Mouse (Mus musculus) embryonic facial prominence, embryonic 10.5 days (tissue): Measurements from ENCODE around the gene Adamts3. TPM values are rescaled to one million over a fixed set of nuclear protein-coding genes. Genes with fewer than 3 reads are reported as not detected.
A peak's percentile ranks its signal among the peaks of the same experiment; 100 is the strongest.

Source experiments
- DNase-seq: peaks from one replicate; pipeline ENCODE4 v3.0.0-alpha.2; 2017; ENCODE audit warnings: low spot score
- H3K27ac ChIP-seq: fragments of 300-500 bp; sonication (generic); replicated peaks from 2 replicates; pipeline ENCODE4 v1.5.1; 2016; ENCODE audit warnings: mild to moderate bottlenecking
- H3K27me3 ChIP-seq: fragments of 300-500 bp; sonication (generic); replicated peaks from 2 replicates; pipeline ENCODE4 v1.6.1; 2016; ENCODE audit warnings: low read depth, mild to moderate bottlenecking; ENCODE audit not compliant: poor library complexity, severe bottlenecking
- H3K36me3 ChIP-seq: fragments of 300-500 bp; sonication (generic); replicated peaks from 2 replicates; pipeline ENCODE4 v1.6.1; 2016; ENCODE audit warnings: mild to moderate bottlenecking, moderate library complexity
- H3K4me1 ChIP-seq: fragments of 300-500 bp; sonication (generic); 2 replicates; pipeline ENCODE4 v1.6.1; 2016
- H3K4me3 ChIP-seq: fragments of 300-500 bp; sonication (generic); 2 replicates; pipeline ENCODE4 v1.5.1; 2016; ENCODE audit warnings: mild to moderate bottlenecking, moderate library complexity
- H3K9me3 ChIP-seq: fragments of 300-500 bp; sonication (generic); 2 replicates; pipeline ENCODE4 v1.6.1; 2016; ENCODE audit warnings: mild to moderate bottlenecking
- WGBS: fragments of 180-500 bp; shearing (Covaris S2); methylation state at CpG from one replicate; pipeline ENCODE4 v1.1.7; 2016; 5-methylcytosine and 5-hydroxymethylcytosine counted together
- polyA plus RNA-seq: library from polyadenylated mRNA; unstranded; fragments of >200 nt; fragmentation: Nextera tagmentation; extraction: Ambion mirVana; gene quantifications from 2 replicates; pipeline ENCODE4 v1.2.1, GENCODE M21; 2016

Gene Adamts3
- polyA plus RNA-seq, result 3.4 and 4.0 TPM in 2 replicates

GRCm38 (mm10) chr5:89883051-89883907, at the start of gene Adamts3:
Gene Adamts3 (minus strand): TSS chr5:89883334.
- Histone ChIP-seq H3K4me1 (peaks cover 30% of the 10 kb centered on the region), H3K27me3 (no peaks in the 10 kb centered on the region), H3K4me3 (peak within 1 kb of the TSS; percentile 83), H3K9me3 (peaks cover 5% of the 10 kb centered on the region), H3K27ac (peak within 1 kb of the TSS; percentile 91), H3K36me3 (peaks cover 7% of the 10 kb centered on the region)
- WGBS, result under 1% methylated on average over 78 of the region's 78 CpGs
- peak; percentile 79 for DNase-seq

DNA sequence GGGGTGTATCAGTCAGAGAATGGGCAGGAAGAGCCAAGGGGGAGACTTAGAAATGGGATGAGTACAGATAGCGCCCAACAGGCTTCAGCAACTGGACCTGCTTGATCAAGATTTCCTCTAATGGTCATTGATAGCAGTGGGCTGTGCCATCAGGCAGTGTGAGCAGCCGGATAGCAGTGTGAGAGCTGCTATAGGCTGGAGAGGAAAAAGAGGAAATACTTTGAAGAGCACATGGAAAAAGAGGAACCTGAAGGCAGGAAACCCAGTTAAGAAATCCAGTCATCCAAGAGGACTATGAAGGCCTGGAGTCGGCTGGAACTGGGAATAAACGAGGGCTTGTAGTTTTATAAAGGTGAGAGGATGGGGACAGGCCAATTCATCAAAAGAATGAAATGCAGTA, 48.4 kb upstream of the Adamts3 start:
- WGBS, result 87% methylated on average over 4 of the region's 4 CpGs
- Histone ChIP-seq H3K27me3 (no peaks in the 10 kb centered on the region), H3K27ac (no peak overlapping the region), H3K36me3 (no peaks in the 10 kb centered on the region), H3K9me3 (no peaks in the 10 kb centered on the region), H3K4me3 (no peak overlapping the region), H3K4me1 (peaks cover under 1% of the 10 kb centered on the region; the same call in 1 of the 2 replicates)
- no peak for DNase-seq

DNA sequence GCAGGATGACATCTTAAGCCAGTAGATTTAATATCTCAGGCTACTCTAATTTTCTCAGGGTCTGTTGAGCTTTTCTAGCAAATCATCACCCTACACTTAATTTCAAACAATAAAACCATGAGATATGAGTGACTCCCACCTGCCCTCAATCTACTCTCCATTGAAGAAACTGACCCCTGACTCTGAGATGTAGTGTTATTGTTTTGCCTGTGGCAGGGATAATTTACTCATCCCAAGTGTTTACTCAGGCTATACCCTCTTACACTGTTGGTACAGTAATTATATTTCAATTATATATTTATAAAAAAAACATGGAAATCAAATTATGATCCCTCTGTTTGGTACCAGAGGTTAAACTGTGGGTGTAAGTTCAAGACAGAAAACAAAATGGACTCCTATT, 29.2 kb upstream of the Adamts3 start:
- no peaks in the 10 kb centered on the region for H3K9me3 ChIP-seq
- H3K4me1 ChIP-seq, result peaks cover 2% of the 10 kb centered on the region; the same call in 1 of the 2 replicates
- H3K27ac ChIP-seq, result no peak overlapping the region
- no peaks in the 10 kb centered on the region for H3K27me3 ChIP-seq
- no peak for DNase-seq
- H3K4me3 ChIP-seq, result no peak overlapping the region
- no peaks in the 10 kb centered on the region for H3K36me3 ChIP-seq

DNA sequence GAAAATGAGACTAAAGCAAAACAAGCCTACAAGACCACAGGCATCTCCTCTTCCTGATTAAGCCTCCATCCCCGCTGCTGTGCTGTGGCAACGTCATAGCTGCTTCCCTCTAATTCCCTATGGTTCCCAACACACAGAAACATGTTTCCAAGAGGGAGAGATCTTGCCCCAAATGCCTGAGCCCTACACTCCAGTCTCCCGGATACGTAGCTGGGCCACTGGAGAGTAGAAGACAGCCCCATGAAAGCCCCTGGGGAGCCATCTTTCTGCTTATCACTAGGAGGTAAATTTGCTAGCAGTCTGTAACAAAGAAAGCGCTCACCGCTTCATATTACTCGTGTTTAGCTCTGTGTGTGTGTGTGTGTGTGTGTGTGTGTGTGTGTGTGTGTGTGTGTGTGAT, 28.8 kb upstream of the Adamts3 start:
- H3K27ac ChIP-seq, result no peak overlapping the region
- H3K36me3 ChIP-seq, result no peaks in the 10 kb centered on the region
- DNase-seq, result no peak

GRCm38 (mm10) chr5:89911508-89911907, 28.4 kb upstream of the Adamts3 start:
- H3K36me3 ChIP-seq, result no peaks in the 10 kb centered on the region
- peaks cover 10% of the 10 kb centered on the region; the same call in 1 of the 2 replicates for H3K4me1 ChIP-seq
- 87% methylated on average over 4 of the region's 4 CpGs for WGBS
- no peak overlapping the region for H3K4me3 ChIP-seq
- H3K27ac ChIP-seq, result no peak overlapping the region
- H3K27me3 ChIP-seq, result no peaks in the 10 kb centered on the region
- DNase-seq, result no peak
- H3K9me3 ChIP-seq, result no peaks in the 10 kb centered on the region

More for the DNA sequence above, 28.8 kb upstream of the Adamts3 start:
- no peak overlapping the region for H3K4me3 ChIP-seq
- 65% methylated on average over 7 of the region's 7 CpGs for WGBS
- H3K9me3 ChIP-seq, result no peaks in the 10 kb centered on the region
- H3K4me1 ChIP-seq, result peaks cover 6% of the 10 kb centered on the region; the same call in 1 of the 2 replicates
- no peaks in the 10 kb centered on the region for H3K27me3 ChIP-seq

- no peak for DNase-seq
- Histone ChIP-seq H3K27me3 (no peaks in the 10 kb centered on the region), H3K4me1 (peaks cover 12% of the 10 kb centered on the region; the same call in 1 of the 2 replicates), H3K27ac (no peak overlapping the region), H3K9me3 (no peaks in the 10 kb centered on the region), H3K36me3 (no peaks in the 10 kb centered on the region), H3K4me3 (no peak overlapping the region)
- WGBS, result 52% methylated on average over 13 of the region's 13 CpGs
These were observed 23.8 kb upstream of the Adamts3 start for GRCm38 (mm10) chr5:89906884-89907431.

GRCm38 (mm10) chr5:89901026-89901425, 17.9 kb upstream of the Adamts3 start:
- no peak for DNase-seq
- Histone ChIP-seq H3K27ac (no peak overlapping the region), H3K9me3 (no peaks in the 10 kb centered on the region), H3K4me1 (no peaks in the 10 kb centered on the region), H3K27me3 (no peaks in the 10 kb centered on the region), H3K36me3 (no peaks in the 10 kb centered on the region), H3K4me3 (no peak overlapping the region)
- 88% methylated on average over 5 of the region's 5 CpGs for WGBS

- no peaks in the 10 kb centered on the region for H3K9me3 ChIP-seq
- no peaks in the 10 kb centered on the region for H3K27me3 ChIP-seq
- no peaks in the 10 kb centered on the region for H3K36me3 ChIP-seq
- no peaks in the 10 kb centered on the region for H3K4me1 ChIP-seq
- WGBS, result 84% methylated on average over 9 of the region's 9 CpGs
- H3K27ac ChIP-seq, result no peak overlapping the region
- H3K4me3 ChIP-seq, result no peak overlapping the region
- no peak for DNase-seq
These were observed 14.4 kb upstream of the Adamts3 start for GRCm38 (mm10) chr5:89897495-89897894.

DNA sequence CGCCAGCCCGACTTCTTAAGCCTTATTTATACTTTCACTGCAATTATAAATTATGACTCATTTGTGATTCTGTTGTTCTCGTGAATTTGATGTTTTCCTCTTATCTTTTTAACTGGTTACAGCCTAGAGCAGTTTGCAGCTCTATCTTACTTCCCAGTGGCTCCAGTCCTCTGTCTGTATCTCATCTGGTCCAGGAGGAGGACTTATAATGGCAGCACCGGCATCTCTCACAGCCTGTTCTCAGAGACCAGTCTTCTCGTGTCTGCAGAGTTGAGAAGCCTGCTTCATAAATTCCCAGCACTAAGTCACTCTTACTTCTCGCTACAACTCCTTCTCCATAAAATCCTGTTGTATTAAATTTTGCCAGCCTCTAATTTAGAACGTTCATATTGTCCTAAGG, 12.4 kb upstream of the Adamts3 start:
- H3K27ac ChIP-seq, result no peak overlapping the region
- no peaks in the 10 kb centered on the region for H3K9me3 ChIP-seq
- no peak overlapping the region for H3K4me3 ChIP-seq
- H3K27me3 ChIP-seq, result no peaks in the 10 kb centered on the region
- 83% methylated on average over 7 of the region's 7 CpGs for WGBS
- no peaks in the 10 kb centered on the region for H3K36me3 ChIP-seq
- no peak for DNase-seq
- no peaks in the 10 kb centered on the region for H3K4me1 ChIP-seq

GRCm38 (mm10) chr5:89884991-89885390, 1.9 kb upstream of the Adamts3 start:
- Histone ChIP-seq H3K4me3 (no peak overlapping the region), H3K27me3 (no peaks in the 10 kb centered on the region), H3K4me1 (peaks cover 23% of the 10 kb centered on the region), H3K27ac (no peak overlapping the region), H3K9me3 (peaks cover 4% of the 10 kb centered on the region), H3K36me3 (peaks cover 6% of the 10 kb centered on the region)
- DNase-seq, result no peak
- 76% methylated on average over 4 of the region's 4 CpGs for WGBS

- 1% methylated on average over 8 of the region's 8 CpGs for WGBS
- H3K27ac ChIP-seq, result peak overlapping the region; percentile 91
These were observed 722 bp upstream of the Adamts3 start for GRCm38 (mm10) chr5:89883908-89884204.

DNA sequence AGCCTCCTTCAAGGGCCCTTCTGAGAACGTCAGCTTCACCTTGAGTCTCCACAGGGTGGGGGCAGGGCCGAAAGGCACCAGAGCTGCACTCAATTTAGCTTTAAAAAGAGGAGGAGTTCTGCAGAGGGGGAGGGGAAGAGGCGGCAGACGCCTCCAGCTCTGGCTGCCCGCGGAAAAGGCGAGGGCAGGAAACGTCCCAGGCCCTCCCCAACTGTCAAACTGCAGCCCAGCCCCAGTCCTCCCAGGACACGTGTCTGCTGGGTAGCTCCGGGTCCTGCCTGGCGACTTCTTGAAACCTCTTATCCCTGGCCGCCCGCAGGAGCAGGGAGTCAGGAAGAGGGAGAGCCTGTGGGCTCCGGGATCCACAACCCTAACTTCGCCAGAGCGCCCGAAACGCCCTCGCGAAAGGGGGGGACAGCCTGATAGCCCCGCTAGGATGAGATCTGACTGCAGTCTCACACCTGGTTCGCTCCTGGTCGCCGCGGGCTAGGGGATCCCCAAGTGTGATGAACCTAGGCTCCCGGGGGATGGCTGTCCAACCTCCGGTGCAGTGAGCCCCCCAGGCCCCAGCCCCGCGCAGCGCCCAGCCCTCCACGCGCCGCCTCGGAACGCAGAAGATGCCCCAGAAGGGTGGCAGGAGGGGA, 921 bp downstream of the Adamts3 start:
- peak overlapping the region; percentile 91 for H3K27ac ChIP-seq
- no peaks in the 10 kb centered on the region for H3K27me3 ChIP-seq
- peaks cover 30% of the 10 kb centered on the region for H3K4me1 ChIP-seq
- peaks cover 7% of the 10 kb centered on the region for H3K36me3 ChIP-seq
- WGBS, result under 1% methylated on average over 35 of the region's 35 CpGs
- DNase-seq, result peak; percentile 82
- H3K4me3 ChIP-seq, result peak overlapping the region; percentile 83
- peaks cover 5% of the 10 kb centered on the region for H3K9me3 ChIP-seq

More at GRCm38 (mm10) chr5:89883908-89884204, 722 bp upstream of the Adamts3 start:
- DNase-seq, result peak; percentile 27
- Histone ChIP-seq H3K27me3 (no peaks in the 10 kb centered on the region), H3K4me1 (peaks cover 30% of the 10 kb centered on the region), H3K4me3 (peak overlapping the region; percentile 83), H3K36me3 (peaks cover 7% of the 10 kb centered on the region), H3K9me3 (peaks cover 5% of the 10 kb centered on the region)
